Mouse (Mus musculus): ENCODE measurements around the gene Ints7.

DNA sequence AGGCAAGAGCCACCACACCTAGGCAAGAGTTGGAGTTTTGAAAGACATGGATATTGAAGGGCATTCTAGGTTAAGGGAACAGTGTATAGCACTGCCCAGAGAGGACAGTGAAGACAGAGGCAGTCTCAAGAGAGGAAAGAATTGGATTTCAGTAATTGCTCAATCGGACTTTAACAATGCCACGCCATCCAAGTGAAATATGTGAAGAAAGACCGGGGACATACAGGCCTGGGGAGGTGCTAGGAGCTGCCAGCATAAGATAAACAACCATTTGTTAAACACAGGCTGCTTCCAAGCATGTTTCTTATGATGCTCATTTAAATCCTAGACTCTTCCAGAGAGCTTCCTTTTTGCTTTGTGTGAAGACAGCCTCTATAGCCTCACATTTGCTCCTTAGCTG lies 72.2 kb downstream of the Ints7 start:
- TF ChIP-seq CTCF (IDR thresholded peaks at IDR 0.05; ENCODE audit: low read depth, low read length) (no peak), POLR2A (IDR thresholded peaks at IDR 0.05; ENCODE audit: extremely low read depth, insufficient read depth, low read length) (no peak)

Measured in liver, adult 2 months (tissue).